Mouse (Mus musculus): ENCODE data around the gene Serping1. TPM values are rescaled to one million over a fixed set of nuclear protein-coding genes. Genes with fewer than 3 reads are reported as not detected.
"Not testable (repeated sequence)": the region's sequence is repeated elsewhere in the genome, so short reads cannot be mapped to it uniquely, and the experiment has no call there.

Serping1 gene
- total and polyA plus RNA-seq, 2 experiments: 298 to 1,033 TPM

GRCm38 (mm10) chr2:84732394-84732793, 42.9 kb downstream of the Serping1 start:
- no peaks in the 10 kb centered on the region for H3K79me2 ChIP-seq (ENCODE audit: control insufficient read depth, insufficient read depth, low read length)
- no peak for TF ChIP-seq POLR2A (IDR thresholded peaks at IDR 0.05; ENCODE audit: extremely low read depth, insufficient read depth, low read length)
- TF ChIP-seq CTCF (IDR thresholded peaks at IDR 0.05; ENCODE audit: low read depth, low read length): no peak
- peaks cover 9% of the 10 kb centered on the region for H3K4me1 ChIP-seq (ENCODE audit: control insufficient read depth, insufficient read depth, low read length)
- 47% methylated on average over 1 of the region's 1 CpGs for WGBS
- no peak overlapping the region for H3K9ac ChIP-seq (ENCODE audit: low read depth, low read length)
- H3K36me3 ChIP-seq (ENCODE audit: control insufficient read depth, insufficient read depth, low read length): no peaks in the 10 kb centered on the region
- no peak overlapping the region for H3K4me3 ChIP-seq (ENCODE audit: insufficient read depth, low read depth, low read length)
- no peak overlapping the region for H3K27ac ChIP-seq (replicated peaks; ENCODE audit: insufficient read depth, low read depth, low read length)
- no peaks in the 10 kb centered on the region for H3K27me3 ChIP-seq (ENCODE audit: control insufficient read depth, insufficient read depth, low read length)
- DNase-seq (ENCODE audit: extremely low read depth, low read depth, low spot score): no peak

- no peak for TF ChIP-seq POLR2A (IDR thresholded peaks at IDR 0.05; ENCODE audit: extremely low read depth, insufficient read depth, low read length)
- no peak for TF ChIP-seq CTCF (IDR thresholded peaks at IDR 0.05; ENCODE audit: low read depth, low read length)
- Histone ChIP-seq H3K4me3 (ENCODE audit: insufficient read depth, low read depth, low read length) (no peak overlapping the region), H3K27ac (replicated peaks; ENCODE audit: insufficient read depth, low read depth, low read length) (peak overlapping the region; percentile 87), H3K9ac (ENCODE audit: low read depth, low read length) (no peak overlapping the region), H3K4me1 (ENCODE audit: control insufficient read depth, insufficient read depth, low read length) (peaks cover 12% of the 10 kb centered on the region), H3K36me3 (ENCODE audit: control insufficient read depth, insufficient read depth, low read length) (no peaks in the 10 kb centered on the region), H3K27me3 (ENCODE audit: control insufficient read depth, insufficient read depth, low read length) (no peaks in the 10 kb centered on the region), H3K79me2 (ENCODE audit: control insufficient read depth, insufficient read depth, low read length) (no peaks in the 10 kb centered on the region)
- 39% methylated on average over 3 of the region's 3 CpGs for WGBS
- peak; percentile 89 for DNase-seq (ENCODE audit: extremely low read depth, low read depth, low spot score)
These were observed 44.0 kb downstream of the Serping1 start for GRCm38 (mm10) chr2:84731206-84731605.

- peaks cover 14% of the 10 kb centered on the region for H3K36me3 ChIP-seq (ENCODE audit: control insufficient read depth, insufficient read depth, low read length)
- H3K27ac ChIP-seq (replicated peaks; ENCODE audit: insufficient read depth, low read depth, low read length): not testable (repeated sequence)
These were observed 47.1 kb downstream of the Serping1 start for GRCm38 (mm10) chr2:84728191-84728590.

GRCm38 (mm10) chr2:84727172-84727858, 47.9 kb downstream of the Serping1 start, which contains the start of gene Clp1:
Gene Clp1, minus strand, starts transcription at chr2:84727350.
- Histone ChIP-seq H3K27ac (replicated peaks; ENCODE audit: insufficient read depth, low read depth, low read length) (peak within 1 kb of the TSS; percentile 88), H3K36me3 (ENCODE audit: control insufficient read depth, insufficient read depth, low read length) (peaks cover 15% of the 10 kb centered on the region), H3K4me1 (ENCODE audit: control insufficient read depth, insufficient read depth, low read length) (peaks cover 20% of the 10 kb centered on the region), H3K79me2 (ENCODE audit: control insufficient read depth, insufficient read depth, low read length) (peaks cover 9% of the 10 kb centered on the region; the same call in 1 of the 2 replicates), H3K27me3 (ENCODE audit: control insufficient read depth, insufficient read depth, low read length) (no peaks in the 10 kb centered on the region), H3K9ac (ENCODE audit: low read depth, low read length) (peak within 1 kb of the TSS; percentile 73), H3K4me3 (ENCODE audit: insufficient read depth, low read depth, low read length) (peak within 1 kb of the TSS; percentile 64)
- TF ChIP-seq CTCF (IDR thresholded peaks at IDR 0.05; ENCODE audit: low read depth, low read length): no peak
- peak; percentile 59 for TF ChIP-seq POLR2A (IDR thresholded peaks at IDR 0.05; ENCODE audit: extremely low read depth, insufficient read depth, low read length)
- DNase-seq (ENCODE audit: extremely low read depth, low read depth, low spot score): peak; percentile 92
- WGBS: under 1% methylated on average over 39 of the region's 39 CpGs

More at GRCm38 (mm10) chr2:84728191-84728590, 47.1 kb downstream of the Serping1 start:
- not testable (repeated sequence) for H3K9ac ChIP-seq (ENCODE audit: low read depth, low read length); DNase-seq (ENCODE audit: extremely low read depth, low read depth, low spot score); H3K27me3 ChIP-seq (ENCODE audit: control insufficient read depth, insufficient read depth, low read length); H3K4me3 ChIP-seq (ENCODE audit: insufficient read depth, low read depth, low read length); H3K79me2 ChIP-seq (ENCODE audit: control insufficient read depth, insufficient read depth, low read length)
- H3K4me1 ChIP-seq (ENCODE audit: control insufficient read depth, insufficient read depth, low read length): peaks cover 20% of the 10 kb centered on the region
- 91% methylated on average over 5 of the region's 5 CpGs for WGBS

GRCm38 (mm10) chr2:84726716-84727115, 48.5 kb downstream of the Serping1 start:
- Histone ChIP-seq H3K4me3 (ENCODE audit: insufficient read depth, low read depth, low read length) (peak overlapping the region; percentile 50), H3K9ac (ENCODE audit: low read depth, low read length) (peak overlapping the region; percentile 46), H3K79me2 (ENCODE audit: control insufficient read depth, insufficient read depth, low read length) (peaks cover 9% of the 10 kb centered on the region; the same call in 1 of the 2 replicates), H3K4me1 (ENCODE audit: control insufficient read depth, insufficient read depth, low read length) (peaks cover 20% of the 10 kb centered on the region), H3K27me3 (ENCODE audit: control insufficient read depth, insufficient read depth, low read length) (no peaks in the 10 kb centered on the region), H3K36me3 (ENCODE audit: control insufficient read depth, insufficient read depth, low read length) (peaks cover 15% of the 10 kb centered on the region), H3K27ac (replicated peaks; ENCODE audit: insufficient read depth, low read depth, low read length) (peak overlapping the region; percentile 24)
- TF ChIP-seq CTCF (IDR thresholded peaks at IDR 0.05; ENCODE audit: low read depth, low read length): no peak
- TF ChIP-seq POLR2A (IDR thresholded peaks at IDR 0.05; ENCODE audit: extremely low read depth, insufficient read depth, low read length): no peak
- no peak for DNase-seq (ENCODE audit: extremely low read depth, low read depth, low spot score)
- 1% methylated on average over 9 of the region's 9 CpGs for WGBS

GRCm38 (mm10) chr2:84725770-84726169, 49.5 kb downstream of the Serping1 start:
- peaks cover 14% of the 10 kb centered on the region for H3K4me1 ChIP-seq (ENCODE audit: control insufficient read depth, insufficient read depth, low read length)
- peaks cover 9% of the 10 kb centered on the region; the same call in 1 of the 2 replicates for H3K79me2 ChIP-seq (ENCODE audit: control insufficient read depth, insufficient read depth, low read length)
- peak; percentile 52 for DNase-seq (ENCODE audit: extremely low read depth, low read depth, low spot score)
- peaks cover 15% of the 10 kb centered on the region for H3K36me3 ChIP-seq (ENCODE audit: control insufficient read depth, insufficient read depth, low read length)
- H3K4me3 ChIP-seq (ENCODE audit: insufficient read depth, low read depth, low read length): 0 out of 2 replicates have a peak overlapping the region, but pooled peaks have one; percentile 11
- TF ChIP-seq POLR2A (IDR thresholded peaks at IDR 0.05; ENCODE audit: extremely low read depth, insufficient read depth, low read length): no peak
- no peak for TF ChIP-seq CTCF (IDR thresholded peaks at IDR 0.05; ENCODE audit: low read depth, low read length)
- no peak overlapping the region for H3K9ac ChIP-seq (ENCODE audit: low read depth, low read length)
- 37% methylated on average over 10 of the region's 10 CpGs for WGBS
- H3K27me3 ChIP-seq (ENCODE audit: control insufficient read depth, insufficient read depth, low read length): no peaks in the 10 kb centered on the region
- no peak overlapping the region for H3K27ac ChIP-seq (replicated peaks; ENCODE audit: insufficient read depth, low read depth, low read length)

Data from liver, adult 2 months (tissue).